Mouse (Mus musculus) cortical plate, adult 2 months (tissue): Measurements from ENCODE around the gene Nox1.

Experiments
- CTCF ChIP-seq: fragments of 200-500 bp; IDR thresholded peaks from 2 replicates; pipeline ENCODE4 v1.5.1; 2011; ENCODE audit warnings: mild to moderate bottlenecking, control low read depth, low read length; ENCODE audit not compliant: insufficient read depth; ENCODE audit errors: extremely low read depth
- POLR2A ChIP-seq: fragments of 200-500 bp; IDR thresholded peaks from 2 replicates; pipeline ENCODE4 v1.6.1; 2011; ENCODE audit warnings: mild to moderate bottlenecking, low read length, control low read depth; ENCODE audit not compliant: insufficient read depth; ENCODE audit errors: extremely low read depth

GRCm38 (mm10) chrX:134056897-134057296 lies 164.9 kb downstream of the Nox1 start:
- no peak for TF ChIP-seq CTCF
- TF ChIP-seq POLR2A, result no peak
